Mouse (Mus musculus): ENCODE results near the gene Topaz1. TPM values are rescaled to one million over a fixed set of nuclear protein-coding genes. Genes with fewer than 3 reads are reported as not detected.

Topaz1 gene
- total RNA-seq, 1 experiment from 2014 or later, result not detected

Other genes with a start within 250 kb of the Topaz1 start
- gene Tcaim, start 58.2 kb downstream of the Topaz1 start, total RNA-seq (2017), result 6.7 to 12.6 TPM (median 7.8 TPM) in 3 replicates
- gene Gm35549, start 96.7 kb downstream of the Topaz1 start, total RNA-seq (2017), result not detected in 3 replicates
- 75.8 to 125 TPM (median 95.0 TPM) in 3 replicates for gene Zfp445, start 118.7 kb downstream of the Topaz1 start, total RNA-seq (2017)
- 3.0 to 13.1 TPM (median 4.2 TPM) in 3 replicates for gene Zkscan7, start 138.3 kb downstream of the Topaz1 start, total RNA-seq (2017)
- gene Zfp105, start 175.7 kb downstream of the Topaz1 start, total RNA-seq (2017), result 2.0 to 2.2 TPM (median 2.0 TPM) in 3 replicates
- gene 1110059G10Rik, start 203.7 kb downstream of the Topaz1 start, total RNA-seq (2017), result 31.8 to 48.4 TPM (median 37.1 TPM) in 3 replicates
- gene Kif15, start 203.7 kb downstream of the Topaz1 start, total RNA-seq (2017), result 7.2 to 11.6 TPM (median 8.7 TPM) in 3 replicates

Data from monocyte, adult 5-6 weeks (primary cell).